Mouse (Mus musculus) megakaryocyte, embryonic 14.5 days (primary cell): Measurements from ENCODE around the gene Adamts2.

ENCODE experiments used
- FLI1 ChIP-seq: IDR thresholded peaks from 2 replicates; pipeline ENCODE4 v1.6.1; 2012; ENCODE audit warnings: low read length, inconsistent platforms, mixed read lengths
- GATA1 ChIP-seq: IDR thresholded peaks from 3 replicates; pipeline ENCODE4 v1.6.1; 2012; ENCODE audit warnings: mixed read lengths, low read length, inconsistent platforms, borderline replicate concordance

DNA sequence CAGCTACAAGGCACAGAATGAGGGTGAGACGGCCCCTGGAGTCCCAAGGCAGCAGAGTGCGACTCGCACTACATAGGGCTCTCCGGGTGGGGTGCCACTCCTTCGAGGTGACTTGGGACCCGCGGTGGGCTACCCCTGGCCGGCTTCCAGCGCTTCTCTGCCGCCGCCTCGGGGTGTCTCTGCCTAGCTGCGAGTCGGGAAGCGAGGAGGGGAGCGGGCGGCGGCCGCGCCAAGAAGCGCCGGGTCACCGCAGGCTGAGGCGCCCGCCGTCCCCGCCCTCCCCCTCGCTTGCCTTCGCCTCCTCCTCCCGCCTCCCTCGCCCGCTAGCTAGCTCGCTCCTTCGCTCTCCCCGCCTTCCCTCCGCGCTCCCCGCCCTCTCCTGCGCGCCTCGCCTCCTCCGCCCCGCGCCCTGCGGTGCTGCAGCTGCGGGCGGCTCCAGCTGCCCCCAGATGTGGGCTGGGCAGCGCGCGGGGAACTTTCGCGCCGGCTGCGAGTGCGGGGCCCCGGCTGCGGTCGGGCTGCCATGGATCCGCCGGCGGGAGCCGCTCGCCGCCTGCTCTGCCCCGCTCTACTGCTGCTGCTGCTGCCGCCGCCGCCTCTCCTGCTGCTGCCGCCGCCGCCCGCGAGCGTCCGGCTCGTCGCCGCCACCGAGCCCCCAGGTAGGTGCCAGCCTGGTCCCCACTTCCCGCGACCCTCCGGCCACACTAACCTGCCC lies at the start of gene Adamts2:
- TF ChIP-seq FLI1 (no peak), GATA1 (no peak)
